13 mouse cellular contexts compared by ENCODE assay signal in genomic region chr16:29754579-29755199, GRCm38 (mm10).
A peak's percentile ranks its signal among the peaks of the same experiment; 100 is the strongest.
DNase-seq lines count a peak whose midpoint lies in the region; ATAC-seq and TF ChIP-seq lines count a peak whose summit lies in the region.
"Had no signal": no experiment of that assay in that cellular context is flagged by ENCODE, and none has a peak within 500 bp of the region (broad histone marks: within the 10 kb centered on the region; RNA-seq: fewer than 3 reads in every experiment).

No protein-coding gene starts in this region.

- peak; percentile 38 for ATAC-seq in forebrain, postnatal 0 days
- no peak for ATAC-seq in forebrain, embryonic 12.5 days (ENCODE audit: low FRiP score)
- ATAC-seq: forebrain, embryonic 15.5 days; midbrain, embryonic 16.5 days had no signal

- no peak for TF ChIP-seq POLR2A in brain, embryonic 14.5 days (IDR thresholded peaks at IDR 0.05; ENCODE audit: borderline replicate concordance, extremely low read depth, insufficient read depth, insufficient read length, poor library complexity, severe bottlenecking)

- H3K36me3 ChIP-seq in forebrain, postnatal 0 days (ENCODE audit: insufficient read depth): no peaks in the 10 kb centered on the region
- H3K36me3 ChIP-seq in forebrain, embryonic 12.5 days (replicated peaks): no peaks in the 10 kb centered on the region
- no peaks in the 10 kb centered on the region for H3K36me3 ChIP-seq in limb, embryonic 10.5 days
- H3K36me3 ChIP-seq: forebrain, embryonic 15.5 days; neural tube, embryonic 15.5 days; stomach, embryonic 15.5 days had no signal

- H3K9me3 ChIP-seq in forebrain, postnatal 0 days (ENCODE audit: low read length): no peaks in the 10 kb centered on the region
- no peaks in the 10 kb centered on the region for H3K9me3 ChIP-seq in forebrain, embryonic 12.5 days
- no peaks in the 10 kb centered on the region for H3K9me3 ChIP-seq in limb, embryonic 10.5 days (replicated peaks)
- H3K9me3 ChIP-seq: forebrain, embryonic 15.5 days; neural tube, embryonic 15.5 days; stomach, embryonic 15.5 days had no signal

- H3K4me1 ChIP-seq in forebrain, postnatal 0 days (ENCODE audit: insufficient read depth): no peaks in the 10 kb centered on the region
- H3K4me1 ChIP-seq in forebrain, embryonic 12.5 days: 0 out of 2 replicates have a peak, but pooled peaks cover 2% of the 10 kb centered on the region
- peaks cover 35% of the 10 kb centered on the region for H3K4me1 ChIP-seq in limb, embryonic 10.5 days
- H3K4me1 ChIP-seq: forebrain, embryonic 15.5 days had no signal

- H3K4me2 ChIP-seq in forebrain, postnatal 0 days (ENCODE audit: low read depth): no peak overlapping the region
- H3K4me2 ChIP-seq in forebrain, embryonic 12.5 days: no peak overlapping the region
- H3K4me2 ChIP-seq: forebrain, embryonic 15.5 days; neural tube, embryonic 15.5 days; stomach, embryonic 15.5 days had no signal

- no peak for DNase-seq in forebrain, postnatal 0 days
- peak; percentile 23 for DNase-seq in left cerebral cortex, postnatal 4 days
- no peak for DNase-seq in left cerebral cortex, adult 11 months (ENCODE audit: low spot score)
- DNase-seq in brain, embryonic 14.5 days (ENCODE audit: low read depth): peak; percentile 19
- DNase-seq in limb, embryonic 10.5 days (ENCODE audit: low spot score): no peak
- no peak for DNase-seq in cerebellum, postnatal 36 days
- DNase-seq in heart, postnatal 36 days: no peak
- DNase-seq: right cerebral cortex, postnatal 14 days had no signal

- no peaks in the 10 kb centered on the region for H3K27me3 ChIP-seq in forebrain, postnatal 0 days (ENCODE audit: insufficient read depth, low read length)
- peaks cover 23% of the 10 kb centered on the region for H3K27me3 ChIP-seq in forebrain, embryonic 12.5 days
- H3K27me3 ChIP-seq in limb, embryonic 10.5 days (ENCODE audit: low read depth, poor library complexity, severe bottlenecking): peaks cover 16% of the 10 kb centered on the region; the same call in 1 of the 2 replicates
- H3K27me3 ChIP-seq: forebrain, embryonic 15.5 days; stomach, embryonic 15.5 days had no signal

- no peak overlapping the region for H3K9ac ChIP-seq in forebrain, postnatal 0 days
- H3K9ac ChIP-seq in forebrain, embryonic 12.5 days: no peak overlapping the region
- H3K9ac ChIP-seq: forebrain, embryonic 15.5 days; neural tube, embryonic 15.5 days; stomach, embryonic 15.5 days had no signal

- H3K4me3 ChIP-seq in forebrain, postnatal 0 days (ENCODE audit: low read depth, low read length): no peak overlapping the region
- H3K4me3 ChIP-seq in forebrain, embryonic 12.5 days (replicated peaks): no peak overlapping the region
- no peak overlapping the region for H3K4me3 ChIP-seq in limb, embryonic 10.5 days
- H3K4me3 ChIP-seq: forebrain, embryonic 15.5 days; neural tube, embryonic 15.5 days; stomach, embryonic 15.5 days had no signal

- WGBS in forebrain, postnatal 0 days: 60% methylated on average over 8 of the region's 8 CpGs
- WGBS in forebrain, embryonic 12.5 days: 65% methylated on average over 8 of the region's 8 CpGs
- 64% methylated on average over 8 of the region's 8 CpGs for WGBS in limb, embryonic 10.5 days

- H3K27ac ChIP-seq in forebrain, postnatal 0 days (ENCODE audit: low read depth, low read length): no peak overlapping the region
- H3K27ac ChIP-seq in forebrain, embryonic 12.5 days: no peak overlapping the region
- 0 out of 2 replicates have a peak overlapping the region, but pooled peaks have one; percentile 37 for H3K27ac ChIP-seq in limb, embryonic 10.5 days
- H3K27ac ChIP-seq: forebrain, embryonic 15.5 days; neural tube, embryonic 15.5 days; stomach, embryonic 15.5 days had no signal

- TF ChIP-seq CTCF in forebrain, postnatal 0 days (IDR thresholded peaks at IDR 0.05; ENCODE audit: low read depth): no peak
- TF ChIP-seq CTCF in brain, embryonic 14.5 days (IDR thresholded peaks at IDR 0.05; ENCODE audit: borderline replicate concordance, extremely low read depth, insufficient read depth, insufficient read length): no peak

- intact Hi-C loops in left cerebral cortex, postnatal 4 days (cut with DNase I): no loop called here
- intact Hi-C loops in heart, postnatal 36 days (cut with DNase I): no loop called here

Comparison
In these comparisons a context has a peak if more than half of its experiments do, and no peak if none do; other contexts are left out.
1. DNase-seq: peak in left cerebral cortex, postnatal 4 days (single experiment) and brain, embryonic 14.5 days (single experiment); none in forebrain, postnatal 0 days (single experiment), left cerebral cortex, adult 11 months (single experiment), limb, embryonic 10.5 days (single experiment), cerebellum, postnatal 36 days (0 of 2) and heart, postnatal 36 days (0 of 2).